Comparison of ENCODE assay signal across 12 mouse cellular contexts in the genomic region with DNA sequence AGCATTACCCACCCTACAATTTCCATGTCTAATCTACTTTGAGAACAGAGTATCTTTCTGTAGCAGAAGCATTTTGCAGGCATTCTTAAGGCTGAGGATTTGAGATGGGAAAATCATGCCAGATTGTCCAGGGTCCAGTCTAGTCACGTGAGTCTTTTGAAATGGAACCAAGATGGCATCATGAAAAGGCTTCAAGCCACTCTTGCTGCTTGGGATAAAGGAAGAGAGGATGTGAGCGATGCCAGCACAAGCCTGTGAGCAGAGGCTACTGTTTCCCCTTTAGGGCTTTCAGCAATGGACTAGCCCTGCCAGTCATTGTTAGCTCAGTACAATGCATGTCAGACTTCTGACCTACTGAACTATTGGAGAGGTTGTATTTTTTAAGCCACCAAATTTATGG. TPM values are rescaled to one million over a fixed set of nuclear protein-coding genes. Genes with fewer than 3 reads are reported as not detected.
DNase-seq lines count a peak whose midpoint lies in the region; ATAC-seq lines count a peak whose summit lies in the region.
"Had no signal": no experiment of that assay in that cellular context is flagged by ENCODE, and none has a peak within 500 bp of the region (broad histone marks: within the 10 kb centered on the region; RNA-seq: fewer than 3 reads in every experiment).

No protein-coding gene starts in this region.

- H3K27ac ChIP-seq in hindbrain, embryonic 15.5 days (replicated peaks): 0 out of 2 replicates have a peak overlapping the region, but pooled peaks have one; percentile 11
- H3K27ac ChIP-seq in hindbrain, embryonic 14.5 days: no peak overlapping the region
- peak overlapping the region; percentile 94 for H3K27ac ChIP-seq in liver, embryonic 15.5 days (replicated peaks)
- H3K27ac ChIP-seq: embryonic facial prominence, embryonic 15.5 days; lung, embryonic 15.5 days; midbrain, embryonic 12.5 days had no signal

- no peak overlapping the region for H3K4me3 ChIP-seq in hindbrain, embryonic 15.5 days
- no peak overlapping the region for H3K4me3 ChIP-seq in hindbrain, embryonic 14.5 days (replicated peaks; ENCODE audit: low read length)
- H3K4me3 ChIP-seq in liver, embryonic 15.5 days (replicated peaks): no peak overlapping the region
- H3K4me3 ChIP-seq: embryonic facial prominence, embryonic 15.5 days; lung, embryonic 15.5 days; midbrain, embryonic 12.5 days had no signal

- 51% methylated on average over 2 of the region's 2 CpGs for WGBS in hindbrain, embryonic 15.5 days
- WGBS in hindbrain, embryonic 14.5 days: 45% methylated on average over 2 of the region's 2 CpGs
- 64% methylated on average over 2 of the region's 2 CpGs for WGBS in liver, embryonic 15.5 days (ENCODE audit: insufficient replicate concordance)

- H3K4me1 ChIP-seq in hindbrain, embryonic 15.5 days (replicated peaks): peaks cover 10% of the 10 kb centered on the region
- H3K4me1 ChIP-seq in hindbrain, embryonic 14.5 days (replicated peaks; ENCODE audit: control insufficient read depth, insufficient read depth, low read length): peaks cover 8% of the 10 kb centered on the region
- H3K4me1 ChIP-seq in liver, embryonic 15.5 days (replicated peaks): peaks cover 80% of the 10 kb centered on the region
- H3K4me1 ChIP-seq: embryonic facial prominence, embryonic 15.5 days; lung, embryonic 15.5 days had no signal

- DNase-seq in cerebellum, adult 18-20 months: no peak
- no peak for DNase-seq in hindbrain, embryonic 14.5 days (ENCODE audit: low spot score)
- DNase-seq in MN1 (ENCODE audit: low spot score): peak; percentile 11
- no peak for DNase-seq in right cerebral cortex, postnatal 14 days
- DNase-seq in layer of hippocampus, adult 8-10 months (ENCODE audit: low spot score in 2 of 2): no peak
- DNase-seq: left cerebral cortex, postnatal 4 days had no signal

- no peaks in the 10 kb centered on the region for H3K9me3 ChIP-seq in hindbrain, embryonic 15.5 days
- H3K9me3 ChIP-seq in hindbrain, embryonic 14.5 days (ENCODE audit: control insufficient read depth, low read length): no peaks in the 10 kb centered on the region
- no peaks in the 10 kb centered on the region for H3K9me3 ChIP-seq in liver, embryonic 15.5 days (replicated peaks)
- H3K9me3 ChIP-seq: embryonic facial prominence, embryonic 15.5 days; lung, embryonic 15.5 days; midbrain, embryonic 12.5 days had no signal

- ATAC-seq in cerebellum, adult (ENCODE audit: insufficient number of reproducible peaks, low FRiP score, low TSS enrichment): peak; percentile 29; the same call in 1 of the 2 replicates
- ATAC-seq in hindbrain, embryonic 15.5 days (ENCODE audit: low FRiP score, low read depth): no peak
- ATAC-seq in hindbrain, embryonic 14.5 days (ENCODE audit: low FRiP score): no peak
- ATAC-seq in liver, embryonic 15.5 days (ENCODE audit: insufficient read depth): no peak

- no peaks in the 10 kb centered on the region for H3K36me3 ChIP-seq in hindbrain, embryonic 15.5 days
- H3K36me3 ChIP-seq in hindbrain, embryonic 14.5 days (replicated peaks; ENCODE audit: control insufficient read depth, insufficient read depth): no peaks in the 10 kb centered on the region
- no peaks in the 10 kb centered on the region for H3K36me3 ChIP-seq in liver, embryonic 15.5 days (replicated peaks)
- H3K36me3 ChIP-seq: embryonic facial prominence, embryonic 15.5 days; lung, embryonic 15.5 days; midbrain, embryonic 12.5 days had no signal

- H3K27me3 ChIP-seq in hindbrain, embryonic 15.5 days: no peaks in the 10 kb centered on the region
- no peaks in the 10 kb centered on the region for H3K27me3 ChIP-seq in hindbrain, embryonic 14.5 days (ENCODE audit: control insufficient read depth, insufficient read depth, low read length)
- H3K27me3 ChIP-seq in liver, embryonic 15.5 days: no peaks in the 10 kb centered on the region
- H3K27me3 ChIP-seq: embryonic facial prominence, embryonic 15.5 days; lung, embryonic 15.5 days; midbrain, embryonic 12.5 days had no signal

- H3K9ac ChIP-seq in hindbrain, embryonic 15.5 days: no peak overlapping the region
- H3K9ac ChIP-seq in hindbrain, embryonic 14.5 days: no peak overlapping the region
- H3K9ac ChIP-seq in liver, embryonic 15.5 days: peak overlapping the region; percentile 22
- H3K9ac ChIP-seq: embryonic facial prominence, embryonic 15.5 days; lung, embryonic 15.5 days; midbrain, embryonic 12.5 days had no signal

- H3K4me2 ChIP-seq in hindbrain, embryonic 15.5 days: no peak overlapping the region
- H3K4me2 ChIP-seq in hindbrain, embryonic 14.5 days (replicated peaks): no peak overlapping the region
- peak overlapping the region; percentile 73 for H3K4me2 ChIP-seq in liver, embryonic 15.5 days
- H3K4me2 ChIP-seq: embryonic facial prominence, embryonic 15.5 days; lung, embryonic 15.5 days; midbrain, embryonic 12.5 days had no signal

RNA-seq across cellular contexts. Expression of a gene that starts 51.2 kb away (rescaled TPM):
- 111 and 112 TPM in 2 replicates for polyA plus RNA-seq in hindbrain, embryonic 15.5 days (2015; fragmentation: Nextera tagmentation; extraction: Ambion mirVana)
- polyA plus RNA-seq in hindbrain, embryonic 14.5 days (2014; fragmentation: Nextera tagmentation; extraction: Ambion mirVana): 134 and 138 TPM in 2 replicates
- 79.7 and 86.7 TPM in 2 replicates for polyA plus RNA-seq in liver, embryonic 15.5 days (2015; fragmentation: Nextera tagmentation; extraction: Ambion mirVana)
- total RNA-seq in layer of hippocampus, adult 8-10 months (2022): 10 to 100 TPM; 57.9 to 72.0 (median 62.5) TPM
